Mouse (Mus musculus) thymus, adult 2 months (tissue): ENCODE results near the gene Sox6.

Source experiments
- CTCF ChIP-seq: fragments of 200-500 bp; IDR thresholded peaks from 2 replicates; pipeline ENCODE4 v1.5.1; 2012; ENCODE audit warnings: mild to moderate bottlenecking, control low read depth, low read length, moderate library complexity, borderline replicate concordance; ENCODE audit not compliant: control insufficient read depth, poor library complexity, insufficient read depth; ENCODE audit errors: extremely low read depth
- POLR2A ChIP-seq: fragments of 200-500 bp; IDR thresholded peaks from 2 replicates; pipeline ENCODE4 v1.6.1; 2012; ENCODE audit warnings: mild to moderate bottlenecking, low read length, control low read depth, moderate library complexity; ENCODE audit not compliant: control insufficient read depth, poor library complexity, insufficient read depth; ENCODE audit errors: extremely low read depth

DNA sequence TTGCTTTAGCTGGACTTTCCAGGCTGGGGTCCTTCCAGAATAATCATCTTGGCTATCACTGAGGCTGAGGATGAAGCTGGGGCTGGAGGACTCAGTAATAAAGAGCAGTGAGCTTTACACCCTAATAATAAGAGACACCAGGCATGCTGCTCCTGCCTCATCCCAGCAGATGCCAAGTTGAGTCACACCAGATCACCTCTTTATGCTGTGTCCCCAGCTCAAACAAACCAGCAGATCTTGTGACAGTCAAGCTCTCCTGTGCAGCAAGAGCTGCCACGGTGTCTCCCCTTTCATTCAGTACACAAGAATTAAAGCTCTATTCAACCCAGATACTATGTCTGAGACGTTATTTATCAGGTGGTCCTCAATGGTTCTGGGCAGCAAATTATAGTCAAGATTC is 560.8 kb downstream of the Sox6 start:
- no peak for TF ChIP-seq CTCF
- no peak for TF ChIP-seq POLR2A
